Mouse (Mus musculus): Measurements from ENCODE around the gene Ubac1. TPM values are rescaled to one million over a fixed set of nuclear protein-coding genes. Genes with fewer than 3 reads are reported as not detected.

Ubac1 gene
- polyA plus RNA-seq, 1 experiment: 58.8 TPM

GRCm38 (mm10) chr2:26024138-26025075 is 2.9 kb upstream of the Ubac1 start:
- DNase-seq (ENCODE audit: low read depth): no peak

- no peak for DNase-seq (ENCODE audit: low read depth)
Measured at GRCm38 (mm10) chr2:26022626-26023025, 1.1 kb upstream of the Ubac1 start.

DNA sequence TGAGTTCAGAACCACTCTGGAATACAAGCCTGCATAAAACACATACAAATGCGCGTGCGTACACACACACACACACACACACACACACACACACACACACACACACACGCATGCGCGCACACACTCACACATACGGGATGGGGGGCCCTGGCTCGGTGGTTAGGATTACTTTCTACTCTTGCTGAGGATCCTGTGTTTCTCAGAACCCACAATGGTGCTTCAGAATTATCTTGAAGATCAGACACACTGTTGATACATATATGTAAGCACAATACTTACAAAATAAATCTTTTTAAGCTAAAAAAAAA is 665 bp upstream of the Ubac1 start:
- no peak for DNase-seq (ENCODE audit: low read depth)

GRCm38 (mm10) chr2:26020714-26021560 is 610 bp downstream of the Ubac1 start:
- no peak for DNase-seq (ENCODE audit: low read depth)

- no peak for DNase-seq (ENCODE audit: low read depth)
Measured at GRCm38 (mm10) chr2:26019923-26020322, 1.6 kb downstream of the Ubac1 start.

DNA sequence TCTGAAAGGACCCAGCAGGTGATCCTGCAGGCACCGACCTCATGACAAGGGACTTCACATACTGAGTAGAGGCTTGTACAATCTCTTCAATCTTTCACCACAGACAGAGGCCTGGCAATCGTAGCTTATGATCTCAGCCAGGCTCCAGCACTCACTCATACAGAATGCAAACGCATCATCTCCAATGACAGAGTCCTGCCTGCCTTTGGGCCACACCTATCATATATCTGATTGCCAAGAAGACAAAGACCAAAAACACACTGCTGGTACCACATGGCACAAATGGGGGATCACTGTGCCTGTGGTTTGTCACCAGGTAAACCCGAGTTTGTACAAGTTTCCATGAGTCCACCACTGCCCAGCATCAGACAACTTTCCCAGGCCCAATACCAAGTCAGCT is 4.2 kb downstream of the Ubac1 start:
- no peak for DNase-seq (ENCODE audit: low read depth)

DNA sequence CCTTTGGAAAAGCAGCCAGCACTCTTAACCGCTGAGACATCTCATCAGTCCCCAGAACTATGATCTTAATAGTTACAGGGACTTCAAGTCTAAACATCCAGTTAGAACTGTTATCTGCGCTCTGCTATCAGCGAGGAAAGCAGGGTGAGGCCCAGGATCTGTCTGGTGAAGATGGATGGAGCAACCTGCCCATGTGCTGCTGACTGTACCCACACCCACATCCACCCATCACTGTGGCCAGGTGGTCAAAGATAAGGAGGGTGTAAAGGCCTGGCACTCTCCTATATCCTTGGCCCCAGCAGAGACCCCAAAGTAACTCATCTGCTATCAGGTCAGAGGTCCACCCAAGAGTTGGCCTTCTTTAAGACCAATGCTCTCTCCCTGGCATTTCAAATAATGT is 7.9 kb downstream of the Ubac1 start:
- DNase-seq (ENCODE audit: low read depth): no peak

DNA sequence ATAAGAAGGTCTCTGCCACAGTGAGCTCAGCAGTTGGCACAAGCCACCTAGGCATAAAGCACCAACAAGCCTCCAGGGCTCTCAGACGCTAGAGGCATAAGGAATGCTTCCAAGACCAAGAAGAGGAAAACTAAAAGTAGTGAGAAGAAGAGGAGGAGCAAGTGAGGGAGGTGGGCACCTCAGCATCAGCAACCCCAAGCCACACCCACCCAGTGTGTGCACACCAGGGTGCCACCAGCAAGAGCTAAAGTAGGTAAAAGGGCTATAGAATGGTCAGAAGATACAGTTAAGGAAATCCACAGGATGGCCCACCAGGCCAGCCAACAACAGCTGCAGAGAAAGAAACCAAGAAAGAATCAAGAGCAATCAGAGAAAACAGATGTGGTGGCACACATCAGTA is 10.1 kb downstream of the Ubac1 start:
- no peak for DNase-seq (ENCODE audit: low read depth)

GRCm38 (mm10) chr2:26002001-26002400 is 19.5 kb downstream of the Ubac1 start:
- no peak for DNase-seq (ENCODE audit: low read depth)

- no peak for DNase-seq (ENCODE audit: low read depth)
Measured at GRCm38 (mm10) chr2:26001136-26001535, 20.4 kb downstream of the Ubac1 start.

DNA sequence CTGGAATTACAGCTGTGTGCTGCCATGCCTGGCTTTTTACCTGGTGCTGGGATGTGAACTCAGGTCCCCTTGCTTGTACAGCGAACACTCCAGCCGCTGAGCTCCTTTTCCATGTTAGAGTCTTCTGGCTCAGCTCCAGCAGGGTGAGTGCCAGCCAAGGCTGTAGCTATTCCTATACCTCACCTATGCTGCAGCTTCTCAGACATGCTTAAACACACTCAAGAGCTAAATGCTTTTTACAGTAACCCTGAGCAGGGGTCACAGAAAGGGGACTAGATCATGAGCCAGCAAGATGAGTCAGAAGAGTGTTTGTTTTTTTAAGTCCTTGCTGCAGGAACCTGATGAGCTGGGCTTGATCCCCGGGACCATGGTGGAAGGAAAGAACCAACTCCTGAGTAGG is 23.8 kb downstream of the Ubac1 start:
- no peak for DNase-seq (ENCODE audit: low read depth)

GRCm38 (mm10) chr2:25994791-25995190 is 26.8 kb downstream of the Ubac1 start:
- no peak for DNase-seq (ENCODE audit: low read depth)

DNA sequence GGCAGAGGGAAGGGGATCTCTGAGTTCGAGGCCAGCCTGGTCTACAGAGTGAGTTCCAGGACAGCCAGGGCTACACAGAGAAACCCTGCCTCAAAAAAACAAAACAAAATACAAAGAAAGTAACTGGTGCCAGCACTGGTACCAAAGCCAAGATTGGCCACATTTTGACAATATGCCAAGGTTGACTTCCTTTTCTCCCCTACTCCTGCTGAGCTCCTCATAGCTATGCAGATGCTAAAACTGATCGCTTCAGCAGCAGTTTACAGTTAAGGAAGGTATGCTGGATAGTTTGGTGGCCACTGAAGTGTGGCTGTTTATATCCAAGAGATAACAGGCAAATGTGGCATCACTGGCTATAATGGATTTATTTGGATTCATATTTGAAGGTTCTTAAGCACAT is 29.3 kb downstream of the Ubac1 start:
- no peak for DNase-seq (ENCODE audit: low read depth)

- no peak for DNase-seq (ENCODE audit: low read depth)
Measured at GRCm38 (mm10) chr2:25989651-25990050, 31.9 kb downstream of the Ubac1 start.

DNA sequence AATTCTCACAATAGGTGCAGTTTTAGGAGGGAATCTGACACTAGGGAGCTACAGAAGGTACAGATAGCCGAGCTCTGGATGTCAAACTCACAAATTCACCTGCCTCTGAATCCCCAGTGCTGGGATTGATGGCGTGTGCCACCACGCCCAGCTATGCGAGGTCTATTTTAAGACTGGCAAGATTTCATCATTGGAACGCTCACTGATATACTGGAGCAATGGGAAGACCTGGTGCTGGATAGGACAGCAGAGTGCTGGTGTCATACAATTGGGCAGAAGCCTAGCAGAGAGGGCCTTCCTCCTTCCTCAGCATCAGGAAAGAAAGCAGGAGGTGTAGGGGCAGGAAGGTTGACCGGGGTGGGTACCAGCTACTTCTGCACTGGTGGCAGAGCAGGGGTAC is 33.7 kb downstream of the Ubac1 start:
- DNase-seq (ENCODE audit: low read depth): no peak

DNA sequence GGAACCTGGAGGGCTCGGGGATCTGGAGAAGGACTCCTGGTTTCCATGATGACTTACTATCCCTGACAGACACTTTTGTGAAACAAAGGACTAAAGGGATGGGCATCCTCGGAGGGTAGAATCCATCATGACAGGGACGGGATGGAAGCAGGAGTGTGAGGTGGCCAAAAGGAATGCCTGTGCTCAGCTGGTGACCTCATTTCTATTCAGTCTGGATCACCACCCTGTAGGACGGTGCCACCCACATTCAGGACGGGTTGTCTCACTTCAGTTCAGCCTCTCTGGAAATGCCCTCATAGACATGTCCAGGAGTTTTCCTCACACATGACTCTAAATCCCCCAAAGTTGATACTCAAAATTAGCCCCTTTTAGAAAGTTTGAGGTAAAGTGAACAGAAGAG is 34.9 kb downstream of the Ubac1 start:
- no peak for DNase-seq (ENCODE audit: low read depth)

DNA sequence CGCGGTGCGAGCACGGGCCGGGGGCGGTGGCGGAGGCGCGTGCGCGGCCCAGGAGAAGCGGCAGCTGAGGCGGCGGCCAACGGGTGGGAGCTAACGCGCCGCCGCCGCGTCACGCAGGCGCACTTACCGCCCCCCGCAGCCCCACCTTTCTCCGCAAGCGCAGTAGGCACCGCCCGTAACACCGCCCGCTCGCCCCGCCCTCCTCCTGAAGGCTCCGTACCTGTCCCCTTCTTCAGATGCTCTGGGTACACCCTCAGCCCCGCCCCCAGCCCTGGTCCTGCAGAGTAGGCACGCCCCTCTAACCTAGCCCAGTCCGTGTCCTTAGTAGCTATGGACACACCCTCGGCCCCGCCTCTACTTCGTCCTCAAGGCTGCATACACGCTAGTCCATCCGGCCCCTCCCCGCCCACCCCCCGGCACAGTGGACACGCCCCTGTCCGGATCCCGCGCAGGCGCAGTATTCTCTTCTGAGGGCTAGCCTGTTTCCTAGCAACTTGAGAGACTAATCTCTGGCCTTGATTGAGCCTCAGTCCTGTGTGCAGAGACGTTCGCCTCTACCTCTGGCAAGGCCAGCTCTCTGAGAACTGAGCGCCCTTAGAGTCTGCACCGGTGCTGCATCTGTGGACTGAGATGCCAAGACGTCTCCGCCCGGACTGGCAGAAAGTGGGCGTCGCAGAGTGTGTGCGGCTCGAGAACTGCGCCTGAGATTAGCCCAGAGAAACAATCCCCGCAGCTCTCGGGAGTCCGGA is 38.2 kb downstream of the Ubac1 start, which contains the start of gene Camsap1:
TSS of gene Camsap1 (minus strand) at position 124 of the 749 bp plus-strand sequence.
- DNase-seq (ENCODE audit: low read depth): peak; percentile 93

DNA sequence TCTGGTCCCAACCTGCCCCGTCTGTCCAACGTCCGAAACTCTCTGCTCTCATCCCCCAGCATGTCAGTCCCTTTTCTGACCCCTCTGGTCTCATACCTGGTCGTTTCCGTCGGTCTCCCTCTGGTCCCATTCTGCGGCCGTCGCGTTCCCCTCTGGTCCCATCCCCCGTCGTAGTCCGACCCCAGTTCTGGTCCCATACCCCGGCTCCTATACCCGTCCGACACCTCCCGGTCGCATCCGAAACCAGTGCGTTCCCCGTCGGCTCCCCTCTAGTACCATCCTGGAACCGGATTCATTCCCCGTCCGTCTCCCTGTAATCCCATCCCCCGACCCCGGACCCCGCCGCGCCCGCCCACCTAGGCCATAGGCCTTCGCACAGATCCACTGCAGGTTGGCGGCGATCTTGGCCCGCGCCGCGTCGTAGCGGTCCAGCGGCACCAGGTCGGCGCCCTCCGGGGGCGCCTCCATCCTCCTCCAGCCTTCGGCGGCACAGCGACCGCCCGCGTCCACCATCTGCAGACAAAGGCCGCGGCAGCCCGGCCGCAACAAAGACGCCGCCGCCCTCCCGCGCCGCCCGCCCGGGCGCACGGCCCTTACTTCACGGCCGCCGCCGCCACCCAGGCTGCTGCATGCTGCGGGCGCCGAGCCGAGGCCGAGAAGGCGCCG is 39.0 kb downstream of the Ubac1 start:
- no peak for DNase-seq (ENCODE audit: low read depth)

DNA sequence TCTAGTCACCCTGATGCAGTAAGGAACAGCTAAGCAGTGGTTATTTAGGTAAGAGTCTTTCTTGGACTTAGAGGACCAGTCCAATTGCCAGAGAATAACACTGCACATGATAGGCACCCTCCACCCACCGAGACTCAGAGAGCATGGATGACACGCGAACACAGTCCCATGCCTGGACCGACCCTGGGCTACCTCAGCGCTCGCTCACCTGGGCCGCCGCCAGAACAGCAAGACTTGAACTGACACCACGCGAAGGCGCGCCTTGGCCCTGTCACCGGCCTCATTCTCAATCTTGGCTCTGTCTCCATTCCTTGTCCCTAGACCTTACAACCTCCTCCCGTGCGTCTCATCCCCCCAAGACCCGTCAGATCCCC is 39.5 kb downstream of the Ubac1 start:
- DNase-seq (ENCODE audit: low read depth): no peak

DNA sequence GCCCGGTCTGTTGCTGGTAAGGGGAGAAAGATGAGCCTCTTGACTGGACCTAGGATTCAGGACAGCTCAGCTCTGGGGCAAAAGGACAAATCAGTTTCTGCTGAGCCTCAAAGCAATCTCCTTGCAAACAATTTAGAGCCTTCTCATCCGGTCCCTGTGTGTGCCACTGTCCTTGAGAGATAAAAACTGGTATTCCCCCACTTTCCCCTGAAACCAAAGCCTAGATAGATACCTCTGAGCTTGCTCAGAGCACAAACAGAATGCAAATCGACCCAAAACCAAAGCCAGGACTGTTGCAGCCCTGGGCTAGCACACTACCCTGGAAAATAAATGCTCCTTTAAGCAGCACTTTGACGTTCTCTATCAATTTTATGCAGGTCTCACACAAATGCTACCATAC is 42.5 kb downstream of the Ubac1 start:
- no peak for DNase-seq (ENCODE audit: low read depth)

DNA sequence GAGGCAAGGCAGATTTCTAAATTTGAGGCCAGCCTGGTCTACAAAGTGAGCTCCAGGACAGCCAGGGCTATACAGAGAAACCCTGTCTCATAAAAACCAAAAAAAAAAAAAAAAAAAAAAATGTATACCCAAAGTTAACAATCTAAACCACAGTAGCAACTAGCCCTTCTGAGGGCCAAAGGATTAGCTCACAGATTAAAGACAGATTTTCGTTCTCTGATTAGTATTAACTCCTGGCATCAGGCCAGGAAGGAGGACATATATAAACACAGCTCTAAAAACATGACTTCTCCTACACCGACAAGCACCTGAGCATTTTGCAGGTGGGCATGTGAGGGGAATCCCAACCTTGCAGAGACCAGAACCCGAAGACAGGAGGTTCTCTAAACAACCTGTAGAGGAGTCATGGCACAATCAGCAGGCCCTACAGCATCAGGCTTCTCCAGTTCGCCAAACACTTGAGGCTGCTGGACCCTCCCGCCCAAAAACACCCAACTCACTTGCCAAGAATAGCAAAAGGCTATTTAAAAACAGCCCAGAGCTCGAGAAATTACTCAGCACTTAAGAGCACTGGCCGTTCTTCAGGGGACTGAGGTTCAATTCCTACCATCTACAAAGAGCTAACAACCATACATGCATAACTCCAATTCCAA is 43.8 kb downstream of the Ubac1 start:
- no peak for DNase-seq (ENCODE audit: low read depth)
